Mouse (Mus musculus): Measurements from ENCODE around the gene Psph. TPM values are rescaled to one million over a fixed set of nuclear protein-coding genes. Genes with fewer than 3 reads are reported as not detected.
"Not testable (repeated sequence)": the region's sequence is repeated elsewhere in the genome, so short reads cannot be mapped to it uniquely, and the experiment has no call there.

The Psph gene
- total RNA-seq (2021), result 10 to 100 TPM; 13.0 to 14.7 TPM

DNA sequence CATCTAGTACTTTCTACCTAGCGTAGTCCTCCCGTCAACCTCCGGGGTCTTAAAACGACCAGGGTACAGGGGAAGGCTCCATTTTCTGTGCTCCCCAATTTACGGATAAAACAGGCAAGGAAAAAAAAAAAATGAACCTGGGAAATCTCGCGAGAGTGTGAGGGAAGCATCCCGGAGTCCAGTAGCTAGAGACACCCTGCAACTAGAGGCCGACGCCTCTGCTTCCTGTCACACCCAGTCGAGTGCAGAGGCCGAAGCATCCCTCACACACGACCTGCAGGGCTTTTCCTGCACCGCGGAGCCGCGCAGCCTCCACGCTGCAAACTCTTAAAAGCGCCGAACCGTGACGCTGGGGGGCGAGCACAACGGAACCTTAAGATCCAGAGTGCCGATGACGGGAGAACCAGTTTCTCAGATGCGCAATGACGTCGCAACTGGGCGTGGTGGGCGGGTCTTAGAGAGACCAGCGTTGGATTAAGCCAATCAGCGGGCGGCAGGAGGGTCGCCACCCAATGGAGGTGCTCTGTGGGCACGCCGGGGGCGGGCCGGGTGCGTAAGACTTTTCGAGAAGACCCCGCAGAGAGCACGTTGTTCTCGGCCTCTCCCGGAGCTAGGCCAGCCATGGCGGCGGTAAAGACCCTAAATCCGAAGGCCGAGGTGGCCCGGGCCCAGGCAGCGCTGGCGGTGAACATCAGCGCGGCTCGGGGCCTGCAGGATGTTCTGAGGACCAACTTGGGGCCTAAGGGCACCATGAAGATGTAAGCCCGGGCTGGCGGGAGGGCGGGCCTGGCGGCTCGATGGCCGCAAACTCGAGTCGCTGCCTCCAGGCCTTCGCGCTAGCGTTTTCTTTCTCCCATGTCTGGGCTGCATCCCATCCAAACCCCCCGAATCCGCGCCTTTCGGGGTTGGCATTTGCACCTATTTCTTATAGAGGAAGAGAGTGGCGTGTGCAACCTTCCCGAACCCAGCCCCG, at the start of gene Psph:
Psph (minus strand) TSS at position 632 of the 973 bp plus-strand sequence.
- DNase-seq, result peak; percentile 97

- DNase-seq, result not testable (repeated sequence)
These were observed 3.3 kb upstream of the Psph start for GRCm38 (mm10) chr5:129790591-129790990.

DNA sequence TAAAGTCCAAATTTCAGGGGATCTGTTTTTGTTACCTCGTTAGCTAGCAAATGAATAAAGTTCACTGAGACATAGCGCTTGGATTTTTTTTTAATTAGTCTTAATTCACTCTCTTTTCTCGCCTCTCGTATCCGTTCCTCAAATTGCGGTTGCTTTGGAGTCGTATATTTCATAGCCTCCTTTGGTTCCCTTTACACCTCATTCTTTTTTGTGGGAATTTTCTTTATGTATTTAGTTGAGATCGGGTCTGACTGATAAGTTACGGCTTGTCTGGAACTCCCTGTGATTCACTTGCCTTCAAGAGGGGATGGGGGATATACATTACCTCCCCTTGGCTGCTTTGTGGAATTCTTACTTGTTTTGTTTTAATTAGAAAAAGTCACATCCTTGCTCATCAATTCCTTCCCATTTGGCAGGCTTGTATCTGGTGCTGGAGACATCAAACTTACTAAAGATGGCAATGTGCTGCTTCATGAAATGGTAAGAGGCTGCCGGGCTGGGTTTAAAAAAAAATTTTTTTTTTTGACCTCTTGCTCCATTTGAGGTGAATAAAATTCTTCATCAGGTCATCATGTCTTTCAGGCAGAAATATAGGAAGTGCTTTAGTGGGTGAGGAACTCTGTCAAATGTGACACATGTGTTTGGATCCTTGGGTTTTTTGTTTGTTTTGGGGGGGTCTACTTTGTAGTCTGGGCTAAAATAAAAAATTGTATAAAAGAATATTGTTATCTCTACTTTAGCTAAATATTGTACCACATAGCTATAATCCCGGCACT, 757 bp upstream of the Psph start:
- no peak for DNase-seq

- no peak for DNase-seq
These were observed 1.1 kb downstream of the Psph start for GRCm38 (mm10) chr5:129786161-129786560.

GRCm38 (mm10) chr5:129785235-129785870, 1.9 kb downstream of the Psph start:
- DNase-seq, result no peak

DNA sequence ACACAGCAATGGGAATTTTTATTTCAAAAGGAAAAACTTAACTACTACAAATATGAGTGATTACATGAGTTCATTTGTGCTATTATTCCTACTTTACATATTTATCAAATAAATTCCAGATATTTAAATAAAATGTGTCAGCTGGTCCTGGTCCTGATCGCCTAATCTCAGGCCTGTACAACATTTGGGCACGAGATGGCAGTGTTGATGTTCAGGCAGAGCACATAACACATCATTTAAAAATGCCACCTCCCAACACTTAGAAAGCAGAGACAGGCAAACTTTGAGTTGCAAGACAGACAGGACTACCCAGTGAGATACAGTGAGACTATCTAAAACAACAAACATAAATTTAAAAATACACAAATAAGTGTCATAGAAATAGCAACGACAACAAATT, 5.0 kb downstream of the Psph start:
- DNase-seq, result no peak

DNA sequence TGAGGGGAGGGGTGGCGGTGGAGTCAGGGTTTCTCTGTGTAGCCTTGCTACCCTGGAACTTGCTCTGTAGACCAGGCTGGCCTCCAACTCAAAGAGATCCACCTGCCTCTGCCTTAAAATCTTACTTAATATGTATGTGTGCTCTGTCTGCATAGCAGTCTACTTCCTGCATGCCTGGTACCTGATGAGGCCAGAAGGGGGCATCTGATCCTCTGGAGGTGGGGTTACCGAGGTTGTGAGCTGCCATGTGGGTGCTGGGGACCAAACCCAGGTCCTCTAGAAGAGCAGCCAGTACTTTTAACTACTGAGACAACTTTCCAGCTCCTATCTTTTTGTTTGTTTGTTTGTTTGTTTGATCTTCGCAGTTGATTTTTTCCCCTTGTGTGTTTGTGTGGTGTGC, 7.1 kb downstream of the Psph start:
- DNase-seq, result no peak

DNA sequence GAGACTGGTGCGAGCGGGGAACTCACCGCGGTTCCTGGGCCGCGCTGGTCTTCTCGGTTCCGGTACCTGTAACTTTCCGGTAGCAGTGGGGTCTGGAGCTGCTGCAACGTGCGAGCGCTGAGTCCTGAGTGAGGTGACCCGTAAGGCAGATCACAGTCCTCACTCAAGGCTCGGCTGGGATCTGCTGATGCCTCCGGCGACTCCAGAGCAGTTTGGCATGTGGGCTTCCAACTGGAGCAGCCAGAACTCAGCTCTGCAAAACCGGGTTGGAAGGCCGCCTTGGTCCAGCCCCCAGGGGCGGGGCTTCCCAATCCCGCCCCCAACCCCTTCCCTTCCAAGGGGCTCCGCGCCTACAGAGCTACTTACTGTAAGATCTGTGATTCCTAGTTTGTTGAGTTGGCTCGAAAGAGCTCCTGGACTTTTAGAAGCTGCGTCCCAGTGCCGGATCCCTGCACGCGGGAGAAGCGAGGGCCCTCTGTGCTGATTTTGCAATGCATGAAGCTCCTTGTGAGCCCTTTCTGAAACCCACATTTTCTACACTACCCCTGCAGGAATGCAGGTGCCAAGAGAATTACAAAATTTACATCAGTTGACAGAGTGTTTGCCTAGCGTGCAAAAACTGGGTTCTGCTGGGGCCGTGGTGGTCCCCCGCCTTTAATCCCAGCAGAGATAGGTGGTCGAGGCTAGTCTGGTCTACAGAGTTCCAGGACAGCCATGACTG, 8.1 kb downstream of the Psph start:
- DNase-seq, result peak; percentile 82

- no peak for DNase-seq
These were observed 8.8 kb downstream of the Psph start for GRCm38 (mm10) chr5:129778348-129778995.

- DNase-seq, result no peak
These were observed 12.6 kb downstream of the Psph start for GRCm38 (mm10) chr5:129774661-129775060.

GRCm38 (mm10) chr5:129773330-129773729, 13.9 kb downstream of the Psph start:
- DNase-seq, result not testable (repeated sequence)

DNA sequence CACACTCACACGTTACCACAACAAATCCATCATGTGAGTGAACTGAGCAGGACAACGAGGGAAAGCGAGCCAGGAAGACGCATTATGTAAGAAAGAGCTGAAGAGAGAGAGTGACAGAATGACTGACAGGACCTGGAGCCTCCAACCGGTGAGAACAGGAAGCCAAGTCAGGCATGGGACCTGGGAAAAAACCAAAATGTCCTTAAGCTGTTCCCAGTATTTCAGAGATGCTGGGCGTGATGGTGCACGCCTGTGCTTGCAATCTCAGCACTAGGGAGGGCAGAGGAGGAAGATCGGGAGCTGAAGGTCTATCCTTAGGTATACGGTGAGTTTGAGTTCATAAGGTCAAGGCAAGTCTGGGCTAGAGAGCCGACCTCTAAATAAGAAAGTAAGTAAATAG, 14.8 kb downstream of the Psph start:
- DNase-seq, result no peak

GRCm38 (mm10) chr5:129770443-129771355, 16.6 kb downstream of the Psph start:
- DNase-seq, result peak; percentile 20

DNA sequence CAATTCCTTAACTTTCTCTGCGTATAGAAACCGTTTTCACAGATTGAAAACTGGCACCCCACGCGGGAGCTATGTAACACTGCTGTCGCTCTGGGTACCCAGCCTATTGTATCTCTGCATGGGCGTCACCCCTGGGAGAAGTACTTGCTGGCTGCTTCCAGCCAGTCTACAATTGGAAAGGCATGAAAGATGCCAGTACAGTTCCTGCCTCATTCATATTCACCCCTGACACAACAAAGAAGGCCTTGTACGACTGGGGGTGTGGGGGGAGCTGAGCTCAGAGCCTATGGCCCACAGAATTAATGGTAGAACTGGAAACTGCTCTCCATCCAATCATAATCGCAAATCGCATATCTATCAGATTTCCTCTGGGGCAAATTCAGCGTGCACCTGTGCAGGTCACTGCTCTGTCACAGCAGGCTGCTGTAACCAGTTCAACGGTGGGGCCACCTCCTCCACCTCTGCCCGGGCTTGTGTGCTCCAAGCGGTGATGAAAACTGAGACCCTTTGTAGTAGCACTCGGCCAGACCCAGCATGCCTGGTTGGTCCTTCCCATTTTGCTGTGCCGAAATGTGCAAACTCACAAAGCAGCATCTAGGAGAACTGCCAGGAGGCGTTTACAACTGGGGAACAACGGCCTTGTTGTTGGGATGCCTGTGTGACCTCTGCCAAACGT, 25.2 kb downstream of the Psph start:
- no peak for DNase-seq

DNA sequence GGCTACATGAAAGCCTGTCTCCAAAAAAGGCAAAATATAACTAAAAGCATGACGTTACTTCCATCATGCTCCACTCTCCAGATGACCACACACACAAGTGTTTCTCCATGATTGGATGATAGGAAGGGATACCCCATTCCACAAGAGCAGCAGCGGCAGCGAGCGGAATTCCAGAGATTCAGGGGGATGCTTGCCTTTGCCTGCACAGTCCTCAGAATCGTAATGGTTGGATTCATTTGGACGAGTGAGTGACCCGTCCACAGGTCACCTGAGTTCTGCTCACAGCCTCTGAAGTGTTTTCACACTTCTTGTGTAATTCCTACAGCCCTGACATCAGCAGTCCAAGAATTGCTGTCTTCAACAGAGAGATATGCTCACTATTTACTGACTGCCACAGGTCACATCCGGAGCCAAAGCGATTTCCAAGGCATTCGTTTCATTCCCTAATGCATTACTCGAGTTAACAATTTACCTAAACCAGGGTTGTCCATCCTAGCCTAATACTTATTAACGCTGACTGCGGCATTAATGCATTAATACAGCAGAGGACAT, 27.2 kb downstream of the Psph start:
- no peak for DNase-seq

GRCm38 (mm10) chr5:129756886-129757285, 30.4 kb downstream of the Psph start:
- no peak for DNase-seq

GRCm38 (mm10) chr5:129744050-129744449, 43.2 kb downstream of the Psph start:
- no peak for DNase-seq

- DNase-seq, result no peak
These were observed 44.3 kb downstream of the Psph start for GRCm38 (mm10) chr5:129742903-129743488.

DNA sequence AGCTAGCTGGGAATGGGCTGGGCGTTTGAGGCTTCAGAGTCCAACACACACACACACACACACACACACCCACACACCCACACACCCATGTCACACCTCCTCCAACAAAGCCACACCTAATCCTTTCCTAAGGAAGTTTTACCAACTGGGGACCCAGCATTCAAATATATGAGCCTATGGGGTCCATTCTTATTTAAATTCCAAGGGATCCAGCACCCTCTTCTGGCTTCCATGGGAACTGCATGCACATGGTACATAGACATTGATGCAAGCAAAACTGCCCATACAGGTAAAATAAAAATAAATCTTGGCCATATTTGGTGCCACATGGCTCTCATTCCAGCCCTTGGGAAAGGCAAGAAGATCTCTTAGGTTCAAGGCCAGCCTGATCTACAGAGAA, 46.3 kb downstream of the Psph start:
- peak; percentile 47 for DNase-seq

Data from heart, postnatal 4 days (tissue).